Mouse (Mus musculus): ENCODE measurements around the gene Mamdc4. TPM values are rescaled to one million over a fixed set of nuclear protein-coding genes. Genes with fewer than 3 reads are reported as not detected.

The Mamdc4 gene
- polyA plus RNA-seq, 1 experiment = 0.36 TPM

DNA sequence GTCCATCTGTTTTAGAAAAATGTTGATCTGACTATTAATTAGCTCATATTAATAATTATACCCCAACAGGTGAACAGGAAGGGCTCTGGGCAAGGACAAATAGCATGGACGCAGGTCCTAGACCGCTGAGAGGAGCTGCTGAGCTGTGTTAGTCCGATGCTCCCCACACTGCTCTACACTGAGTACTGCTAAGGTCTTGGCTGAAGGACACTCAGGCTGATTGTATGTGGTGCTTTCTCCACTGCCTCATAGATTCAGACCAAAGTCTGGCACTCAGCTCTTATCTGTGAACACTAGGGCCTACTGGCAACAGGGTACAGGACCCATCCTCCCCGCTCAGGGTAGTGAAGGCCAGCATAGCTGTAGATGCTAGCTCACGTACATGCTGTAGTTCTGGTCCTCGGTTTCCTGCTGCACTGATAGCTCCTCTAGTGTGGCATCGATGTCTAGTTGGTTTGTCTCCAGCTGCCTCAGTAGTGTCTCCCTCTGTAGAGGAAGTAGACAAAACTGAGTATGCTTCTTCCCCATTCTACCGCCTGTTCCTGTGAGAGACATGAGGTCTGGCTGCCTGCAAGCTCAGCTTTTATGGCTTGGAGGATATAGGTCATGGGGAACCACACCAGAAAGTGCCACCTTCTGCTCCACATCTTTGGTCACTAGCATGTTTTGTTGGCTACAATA, 13.7 kb upstream of the Mamdc4 start:
- H3K27ac ChIP-seq (replicated peaks; ENCODE audit: low read depth, low read length) = no peak overlapping the region; the same call in 1 of the 2 replicates
- H3K4me3 ChIP-seq (ENCODE audit: insufficient read depth, low read depth, low read length) = no peak overlapping the region
- no peaks in the 10 kb centered on the region for H3K4me1 ChIP-seq (ENCODE audit: control insufficient read depth, insufficient read depth, insufficient read length, low read length)

DNA sequence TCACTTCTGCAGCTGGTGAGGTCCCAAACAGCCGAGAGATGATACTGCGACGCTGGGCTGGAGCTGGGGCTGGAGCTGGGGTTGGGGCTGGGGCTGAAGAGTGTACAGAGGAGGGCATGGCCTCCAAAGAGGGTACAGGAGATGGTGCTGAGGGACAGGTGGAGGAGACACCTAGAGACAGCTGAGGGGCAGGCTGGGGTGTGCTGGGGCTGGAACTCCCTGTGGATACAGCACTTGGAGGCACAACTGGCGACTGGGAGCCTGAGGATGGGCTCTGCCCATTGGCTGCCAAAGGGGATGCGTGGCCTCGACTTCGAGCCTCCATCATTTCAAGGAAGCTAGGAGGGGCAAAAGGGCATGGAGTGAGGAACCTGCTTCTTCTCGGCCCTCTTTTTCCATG, 12.6 kb upstream of the Mamdc4 start:
- Histone ChIP-seq H3K4me1 (ENCODE audit: control insufficient read depth, insufficient read depth, insufficient read length, low read length) (no peaks in the 10 kb centered on the region), H3K4me3 (ENCODE audit: insufficient read depth, low read depth, low read length) (no peak overlapping the region), H3K27ac (replicated peaks; ENCODE audit: low read depth, low read length) (no peak overlapping the region)

DNA sequence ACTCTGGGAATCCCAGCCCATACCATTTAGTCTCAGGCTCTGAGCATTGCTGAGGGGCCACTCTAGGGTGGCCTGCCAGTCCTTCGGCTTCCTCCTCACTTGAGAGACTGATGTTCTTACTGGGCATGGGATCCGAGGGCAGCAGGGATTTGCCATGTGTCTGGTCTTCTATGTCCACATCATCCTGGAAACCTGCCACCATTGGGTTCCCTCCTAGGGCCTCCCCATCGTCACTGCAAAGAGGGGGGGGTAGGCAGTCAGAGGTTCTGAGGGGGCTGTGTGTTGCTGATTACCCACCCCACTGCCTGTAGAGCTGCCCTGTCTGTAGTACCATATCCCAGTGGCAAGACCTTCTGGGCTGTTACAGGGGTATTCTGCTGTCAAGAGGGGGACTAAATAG, 11.0 kb upstream of the Mamdc4 start:
- no peaks in the 10 kb centered on the region for H3K4me1 ChIP-seq (ENCODE audit: control insufficient read depth, insufficient read depth, insufficient read length, low read length)
- H3K4me3 ChIP-seq (ENCODE audit: insufficient read depth, low read depth, low read length) = no peak overlapping the region
- no peak overlapping the region for H3K27ac ChIP-seq (replicated peaks; ENCODE audit: low read depth, low read length)

DNA sequence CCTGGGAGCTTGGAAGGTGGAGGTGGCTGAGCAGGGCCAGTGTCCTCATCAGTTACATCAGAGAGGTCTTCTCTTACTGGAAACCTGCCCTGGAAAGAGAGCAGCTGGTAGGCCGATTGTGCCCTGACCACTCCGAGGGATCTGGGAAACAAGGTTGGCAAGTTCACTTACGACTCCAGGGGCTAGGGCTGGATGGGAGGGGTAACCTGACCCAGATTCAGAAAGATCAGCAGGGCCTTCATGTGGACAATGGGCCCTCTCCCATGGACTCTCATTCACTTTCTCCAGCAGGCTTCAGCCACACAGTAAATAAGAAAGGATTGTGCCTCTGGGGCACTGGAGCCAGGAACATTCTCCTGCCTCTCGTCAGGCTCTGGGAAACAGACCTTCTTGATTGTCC, 10.2 kb upstream of the Mamdc4 start:
- no peaks in the 10 kb centered on the region for H3K4me1 ChIP-seq (ENCODE audit: control insufficient read depth, insufficient read depth, insufficient read length, low read length)
- H3K4me3 ChIP-seq (ENCODE audit: insufficient read depth, low read depth, low read length) = no peak overlapping the region
- H3K27ac ChIP-seq (replicated peaks; ENCODE audit: low read depth, low read length) = no peak overlapping the region

DNA sequence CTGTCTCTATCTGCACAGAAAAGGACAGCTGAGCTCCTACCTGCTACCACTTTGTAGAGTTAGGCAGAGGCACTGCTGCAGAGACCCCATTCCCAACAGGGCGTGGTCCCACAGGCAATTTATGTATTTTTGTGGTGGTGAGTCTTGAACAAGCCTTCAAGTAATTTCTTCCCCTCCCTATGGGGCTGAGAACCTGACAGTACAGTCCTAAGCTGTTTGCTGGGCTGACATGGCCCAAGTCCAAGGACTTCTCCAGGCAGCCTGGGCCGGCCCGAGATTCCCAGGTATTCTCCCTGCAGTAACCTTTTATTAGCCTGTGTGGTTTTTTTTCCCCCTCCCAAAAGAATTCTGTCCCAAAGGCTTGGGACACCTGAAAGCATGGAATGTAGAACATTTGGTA, 9.5 kb upstream of the Mamdc4 start:
- H3K4me1 ChIP-seq (ENCODE audit: control insufficient read depth, insufficient read depth, insufficient read length, low read length) = no peaks in the 10 kb centered on the region; the same call in 1 of the 2 replicates
- no peak overlapping the region for H3K27ac ChIP-seq (replicated peaks; ENCODE audit: low read depth, low read length)
- no peak overlapping the region for H3K4me3 ChIP-seq (ENCODE audit: insufficient read depth, low read depth, low read length)

DNA sequence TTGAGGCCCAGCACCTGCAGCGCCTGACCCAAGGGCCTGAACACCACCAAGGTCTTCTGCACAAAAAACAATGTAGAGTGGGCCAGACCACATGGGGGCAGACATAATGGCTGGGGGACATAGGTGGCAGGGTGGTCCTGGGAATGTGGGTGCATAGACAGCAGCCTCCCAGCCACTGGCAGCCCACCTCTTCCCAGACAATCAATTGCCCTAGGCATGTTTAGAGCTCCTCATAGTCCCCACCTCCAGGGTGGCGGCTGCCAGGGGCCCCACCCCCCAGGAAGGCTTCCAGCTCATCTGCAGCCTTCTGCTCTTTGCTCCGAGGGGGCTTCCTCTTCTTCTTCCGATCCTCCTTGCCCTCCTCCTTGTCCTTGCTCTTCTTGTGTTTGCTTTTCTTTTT, 8.9 kb upstream of the Mamdc4 start:
- H3K27ac ChIP-seq (replicated peaks; ENCODE audit: low read depth, low read length) = no peak overlapping the region
- no peaks in the 10 kb centered on the region; the same call in 1 of the 2 replicates for H3K4me1 ChIP-seq (ENCODE audit: control insufficient read depth, insufficient read depth, insufficient read length, low read length)
- no peak overlapping the region for H3K4me3 ChIP-seq (ENCODE audit: insufficient read depth, low read depth, low read length)

DNA sequence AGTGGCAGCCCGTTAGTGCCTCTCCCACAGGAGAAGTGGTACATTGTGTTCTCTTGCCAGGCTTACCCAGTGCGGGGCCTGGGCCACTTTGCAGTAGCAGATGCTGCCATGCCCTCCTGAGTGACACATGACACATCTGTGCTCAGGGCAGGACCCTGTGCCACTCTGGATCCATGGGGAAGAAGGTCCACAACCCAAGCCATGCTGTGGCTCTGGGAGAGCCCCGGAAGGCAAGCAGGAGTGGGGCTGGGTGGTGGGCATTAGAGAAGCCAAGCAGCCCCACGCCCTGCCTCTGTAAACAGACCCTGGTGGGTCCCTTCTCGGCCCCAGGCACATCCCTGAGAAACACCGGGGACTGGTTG, 8.5 kb upstream of the Mamdc4 start:
- no peaks in the 10 kb centered on the region; the same call in 1 of the 2 replicates for H3K4me1 ChIP-seq (ENCODE audit: control insufficient read depth, insufficient read depth, insufficient read length, low read length)
- no peak overlapping the region for H3K4me3 ChIP-seq (ENCODE audit: insufficient read depth, low read depth, low read length)

DNA sequence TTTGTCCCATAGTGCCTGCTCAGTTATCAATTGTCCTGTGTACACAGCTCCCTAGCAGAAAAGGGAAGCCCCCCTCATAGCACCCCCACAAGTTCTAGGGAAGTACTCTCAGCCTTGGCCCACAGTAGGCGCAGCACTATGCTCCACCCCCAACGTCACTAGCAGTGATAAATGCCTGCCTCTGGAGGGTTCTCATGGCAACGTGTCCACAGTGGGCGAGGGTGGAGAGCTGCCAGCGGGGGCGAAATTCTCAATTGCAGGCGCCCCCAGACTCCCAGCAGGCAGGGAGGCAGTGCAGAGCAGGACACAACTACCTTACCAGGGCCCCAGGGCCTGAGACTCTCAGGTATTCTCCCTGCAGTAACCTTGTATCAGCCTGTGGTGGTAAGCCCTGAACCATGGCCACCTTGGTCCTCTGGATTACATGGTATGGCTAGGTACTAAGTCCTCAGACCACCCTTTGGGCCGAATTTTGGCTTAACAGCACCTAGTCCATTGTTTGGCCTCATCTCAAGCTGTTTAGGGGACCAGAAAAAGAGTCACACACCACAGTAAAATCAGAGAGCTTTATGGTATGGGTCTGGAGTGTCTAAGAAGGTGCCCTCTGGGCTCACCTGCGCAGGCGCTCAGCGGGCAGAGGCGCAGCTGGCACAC, 7.9 kb upstream of the Mamdc4 start:
- no peaks in the 10 kb centered on the region; the same call in 1 of the 2 replicates for H3K4me1 ChIP-seq (ENCODE audit: control insufficient read depth, insufficient read depth, insufficient read length, low read length)
- H3K27ac ChIP-seq (replicated peaks; ENCODE audit: low read depth, low read length) = no peak overlapping the region
- H3K4me3 ChIP-seq (ENCODE audit: insufficient read depth, low read depth, low read length) = no peak overlapping the region

More for the DNA sequence above, 8.5 kb upstream of the Mamdc4 start:
- no peak overlapping the region for H3K27ac ChIP-seq (replicated peaks; ENCODE audit: low read depth, low read length)

DNA sequence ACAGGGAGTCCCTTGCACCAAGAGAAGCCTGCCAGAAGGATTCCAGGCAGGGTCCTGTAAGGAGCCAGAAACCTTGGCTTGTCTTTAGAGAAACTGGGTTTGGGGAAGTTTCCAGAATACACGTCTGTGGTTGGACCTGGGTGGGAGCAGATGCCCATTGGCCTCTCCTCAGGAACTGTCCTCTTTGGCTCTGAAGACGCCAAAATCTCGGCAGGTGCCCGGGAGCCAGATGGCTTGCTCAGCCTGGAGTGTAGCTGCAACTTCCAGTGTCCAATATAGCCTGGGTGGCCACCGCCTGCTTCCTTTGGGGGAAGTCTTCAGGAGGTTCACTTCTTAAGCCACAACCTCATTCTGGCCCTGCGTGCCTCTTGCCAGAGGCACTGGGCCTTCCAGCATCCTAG, 7.3 kb upstream of the Mamdc4 start:
- Histone ChIP-seq H3K27ac (replicated peaks; ENCODE audit: low read depth, low read length) (no peak overlapping the region), H3K4me3 (ENCODE audit: insufficient read depth, low read depth, low read length) (no peak overlapping the region), H3K4me1 (ENCODE audit: control insufficient read depth, insufficient read depth, insufficient read length, low read length) (no peaks in the 10 kb centered on the region; the same call in 1 of the 2 replicates)

DNA sequence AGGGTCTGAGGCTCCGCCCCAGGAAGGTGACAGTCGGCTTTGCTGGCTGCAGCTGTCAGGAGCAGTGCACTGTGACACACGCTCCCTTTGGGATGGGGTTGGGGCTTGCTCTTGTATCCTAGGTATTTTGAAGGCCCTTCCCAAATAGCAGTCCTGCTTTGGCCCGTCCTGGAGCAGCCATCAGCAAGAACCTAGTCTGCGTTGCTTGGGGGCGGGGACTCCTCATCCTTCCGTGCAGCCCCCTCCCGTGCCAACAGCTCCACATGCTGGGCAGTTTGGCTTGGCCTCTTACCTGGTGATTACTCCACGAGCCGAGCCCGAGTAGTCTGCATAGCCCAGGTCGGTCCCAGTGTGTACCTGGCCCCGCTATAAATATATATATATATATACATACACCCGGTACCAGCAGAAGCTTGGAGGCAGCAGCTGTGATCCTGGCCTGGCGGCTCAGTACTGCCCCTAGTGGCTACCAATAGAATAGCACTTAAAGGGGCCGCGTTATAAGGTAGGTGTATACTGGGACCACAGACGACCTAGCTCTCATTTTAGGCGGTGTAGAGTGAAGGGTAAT, 6.7 kb upstream of the Mamdc4 start, which contains the start of gene Ajm1:
Gene Ajm1, minus strand, starts transcription at position 464 of the 571 bp plus-strand sequence.
- Histone ChIP-seq H3K27ac (replicated peaks; ENCODE audit: low read depth, low read length) (no peak within 1 kb of the TSS), H3K4me1 (ENCODE audit: control insufficient read depth, insufficient read depth, insufficient read length, low read length) (no peaks in the 10 kb centered on the region; the same call in 1 of the 2 replicates), H3K4me3 (ENCODE audit: insufficient read depth, low read depth, low read length) (no peak within 1 kb of the TSS)

DNA sequence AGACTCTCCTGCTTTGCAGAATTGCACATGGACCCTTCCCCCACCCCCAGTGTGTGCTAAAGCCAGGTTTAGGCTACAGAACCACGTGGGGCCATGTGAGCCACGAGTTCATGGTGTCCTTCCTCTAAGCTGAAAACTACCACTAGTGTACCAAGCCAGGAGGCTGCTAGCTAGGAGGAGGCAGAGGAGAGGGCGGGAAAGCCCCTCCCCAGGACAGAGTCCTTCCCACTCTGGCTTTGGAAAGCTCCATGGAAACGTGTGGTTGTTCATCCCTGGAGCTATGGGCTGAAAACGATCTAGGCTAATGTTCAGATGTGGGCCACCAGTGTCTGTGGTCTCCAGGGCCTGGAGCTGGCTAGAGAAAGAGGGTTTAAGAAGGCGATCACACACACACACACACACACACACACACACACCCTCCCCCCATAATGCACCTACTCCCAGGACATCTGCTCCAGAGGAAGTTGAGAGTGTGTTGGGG, 6.0 kb upstream of the Mamdc4 start:
- no peak overlapping the region for H3K27ac ChIP-seq (replicated peaks; ENCODE audit: low read depth, low read length)
- H3K4me1 ChIP-seq (ENCODE audit: control insufficient read depth, insufficient read depth, insufficient read length, low read length) = peaks cover under 1% of the 10 kb centered on the region; the same call in 1 of the 2 replicates
- H3K4me3 ChIP-seq (ENCODE audit: insufficient read depth, low read depth, low read length) = no peak overlapping the region

DNA sequence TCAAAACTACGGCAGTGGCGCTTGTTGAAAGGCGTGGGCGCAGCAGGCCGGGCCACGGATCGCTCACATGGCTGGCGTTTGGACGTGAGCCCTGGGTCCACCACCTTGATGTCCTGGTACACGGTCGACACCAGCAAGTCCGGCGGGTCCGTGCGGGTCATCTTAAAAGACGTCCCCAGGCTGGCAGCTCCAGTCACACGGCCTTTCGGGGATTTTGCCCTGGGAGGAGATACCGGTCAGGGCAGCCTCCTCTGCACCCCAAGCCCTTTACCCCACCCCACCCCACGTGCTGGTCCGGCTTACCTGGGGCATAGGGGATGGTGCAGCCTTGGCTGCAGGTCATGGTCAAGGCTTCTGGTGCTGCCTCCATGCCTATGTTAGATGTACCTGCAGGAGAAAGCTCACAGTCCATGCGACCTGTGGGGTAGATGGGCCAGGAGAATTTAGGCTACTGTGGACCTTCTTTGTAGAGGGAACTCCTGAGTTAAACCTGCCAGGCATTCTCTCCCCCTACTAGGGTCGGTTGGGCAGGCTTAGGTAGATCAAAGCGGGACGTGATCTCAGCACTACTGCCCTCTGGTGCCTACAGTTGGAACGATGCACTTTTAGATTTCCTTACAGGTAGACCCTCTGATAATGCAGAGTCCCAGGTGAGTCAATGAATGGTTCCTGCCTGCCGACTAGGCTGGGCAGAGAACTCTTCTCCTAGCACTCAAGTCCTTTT, 5.3 kb upstream of the Mamdc4 start:
- Histone ChIP-seq H3K4me1 (ENCODE audit: control insufficient read depth, insufficient read depth, insufficient read length, low read length) (peaks cover 3% of the 10 kb centered on the region; the same call in 1 of the 2 replicates), H3K4me3 (ENCODE audit: insufficient read depth, low read depth, low read length) (peak overlapping the region; percentile 7), H3K27ac (replicated peaks; ENCODE audit: low read depth, low read length) (no peak overlapping the region)

DNA sequence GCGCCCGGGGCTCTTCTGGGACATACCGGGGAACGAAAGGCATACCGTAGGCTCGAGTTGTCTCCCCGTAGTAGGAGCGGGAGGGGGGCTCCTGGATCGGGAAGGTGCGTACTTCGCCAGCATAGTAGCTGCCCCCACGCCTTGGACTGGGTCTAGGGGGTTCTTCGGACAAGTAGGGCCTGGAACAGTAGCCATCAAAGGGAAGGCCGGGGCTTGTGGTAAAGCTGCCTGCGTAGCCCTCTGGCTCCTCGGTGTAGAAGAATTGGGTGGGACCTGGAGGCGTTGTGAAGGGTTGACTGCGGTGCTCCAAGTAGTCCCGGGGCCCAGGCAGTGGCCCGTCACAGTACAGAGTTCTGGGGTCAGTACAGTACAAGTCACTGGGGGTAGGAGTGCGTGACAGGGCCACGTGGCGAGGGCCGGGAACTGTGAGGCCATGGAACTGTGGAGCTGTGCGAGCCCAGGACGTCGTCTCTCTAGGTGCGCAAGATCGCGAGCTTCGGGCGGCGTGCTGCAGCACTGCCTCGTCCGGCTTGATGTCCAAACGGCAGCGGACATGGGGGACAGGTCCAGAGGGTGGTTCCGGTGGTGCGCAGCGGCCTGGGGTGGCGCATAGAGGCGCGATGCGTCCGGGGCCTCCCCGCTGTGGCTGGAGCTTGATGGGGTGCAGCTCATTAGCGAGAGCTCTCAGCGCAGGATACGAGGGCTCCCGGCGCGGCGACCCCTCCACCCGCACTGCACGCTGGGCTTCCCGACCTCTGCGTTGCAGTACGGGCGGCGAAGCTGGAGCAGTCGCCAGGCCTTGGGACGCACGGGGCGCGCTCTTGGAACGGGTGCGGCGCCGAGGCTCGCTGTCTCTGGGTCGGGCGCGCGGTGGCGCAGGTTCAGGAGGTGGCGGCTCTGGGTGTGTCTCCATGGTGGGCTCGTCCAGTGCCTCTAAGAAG, 4.4 kb upstream of the Mamdc4 start:
- Histone ChIP-seq H3K4me3 (ENCODE audit: insufficient read depth, low read depth, low read length) (peak overlapping the region; percentile 7), H3K27ac (replicated peaks; ENCODE audit: low read depth, low read length) (no peak overlapping the region), H3K4me1 (ENCODE audit: control insufficient read depth, insufficient read depth, insufficient read length, low read length) (peaks cover 3% of the 10 kb centered on the region; the same call in 1 of the 2 replicates)

Measured in brown adipose tissue, adult 24 weeks (tissue).